Mouse (Mus musculus) midbrain, embryonic 14.5 days (tissue): ENCODE data around the gene Pcdh19. TPM values are rescaled to one million over a fixed set of nuclear protein-coding genes. Genes with fewer than 3 reads are reported as not detected.
A peak's percentile ranks its signal among the peaks of the same experiment; 100 is the strongest.

ENCODE experiments used
- ATAC-seq: fragments of 200-750 bp; cut with Nextera tagmentation; 2 replicates; pipeline ENCODE4 v1.8.0; 2017; ENCODE audit warnings: moderate number of reproducible peaks, moderate library complexity; ENCODE audit not compliant: low FRiP score, low TSS enrichment
- DNase-seq: peaks from one replicate; pipeline ENCODE4 v3.0.0-alpha.2; 2015
- H3K27ac ChIP-seq: fragments of 300-500 bp; sonication (generic); replicated peaks from 2 replicates; pipeline ENCODE4 v1.5.1; 2014; ENCODE audit warnings: mild to moderate bottlenecking, low read depth, low read length, moderate library complexity
- H3K27me3 ChIP-seq: fragments of 300-500 bp; sonication (generic); 2 replicates; pipeline ENCODE4 v1.6.1; 2014; ENCODE audit warnings: low read length, control low read depth, mixed read lengths; ENCODE audit not compliant: control insufficient read depth, insufficient read depth
- H3K36me3 ChIP-seq: fragments of 300-500 bp; sonication (generic); 2 replicates; pipeline ENCODE4 v1.6.1; 2014; ENCODE audit warnings: low read length, control low read depth; ENCODE audit not compliant: control insufficient read depth, insufficient read depth
- H3K4me1 ChIP-seq: fragments of 300-500 bp; sonication (generic); 2 replicates; pipeline ENCODE4 v1.6.1; 2014; ENCODE audit warnings: mild to moderate bottlenecking, antibody characterized with exemption, low read length, control low read depth; ENCODE audit not compliant: control insufficient read depth, insufficient read depth
- H3K4me2 ChIP-seq: fragments of 300-500 bp; sonication (generic); 2 replicates; pipeline ENCODE4 v1.6.1; 2014; ENCODE audit warnings: mild to moderate bottlenecking, low read length, moderate library complexity
- H3K4me3 ChIP-seq: fragments of 300-500 bp; sonication (generic); replicated peaks from 2 replicates; pipeline ENCODE4 v1.5.1; 2014; ENCODE audit warnings: low read depth, low read length
- H3K9ac ChIP-seq: fragments of 300-500 bp; sonication (generic); replicated peaks from 2 replicates; pipeline ENCODE4 v1.6.1; 2014; ENCODE audit warnings: mild to moderate bottlenecking, low read length, moderate library complexity
- H3K9me3 ChIP-seq: fragments of 300-500 bp; sonication (generic); 2 replicates; pipeline ENCODE4 v1.6.1; 2016; ENCODE audit warnings: low read length, control low read depth, mixed read lengths; ENCODE audit not compliant: control insufficient read depth
- WGBS: fragments of 180-500 bp; shearing (Covaris S2); extraction: QIAGEN DNeasy Blood & Tissue Kit; methylation state at CpG from one replicate; pipeline ENCODE4 v1.1.7; 2014; 5-methylcytosine and 5-hydroxymethylcytosine counted together
- polyA plus RNA-seq: library from polyadenylated mRNA; unstranded; fragments of >200 nt; fragmentation: Nextera tagmentation; extraction: Ambion mirVana; gene quantifications from 2 replicates; pipeline ENCODE4 v1.2.1, GENCODE M21; 2014

The Pcdh19 gene
- polyA plus RNA-seq, 1 experiment from 2014 or later = 24.4 TPM

DNA sequence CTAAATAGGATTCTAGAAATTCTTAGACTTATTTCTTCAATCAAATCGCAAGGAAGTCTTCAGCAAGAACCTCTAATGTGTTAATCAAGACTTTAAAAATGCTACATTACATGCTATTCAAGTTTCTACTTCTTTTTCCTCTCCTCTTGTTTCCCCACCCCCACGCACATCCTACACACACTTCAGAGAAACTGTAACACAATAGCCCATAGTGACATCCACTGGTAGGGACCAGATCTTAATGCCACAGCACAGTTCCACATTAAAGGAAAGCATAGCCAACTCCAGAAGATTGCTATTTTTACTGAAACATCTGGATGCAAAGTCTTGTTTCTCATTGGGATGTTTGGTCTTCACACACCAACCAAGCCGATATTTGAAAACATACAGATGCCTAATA is 4.8 kb downstream of the Pcdh19 start:
- DNase-seq = peak; percentile 51
- H3K4me2 ChIP-seq = peak overlapping the region; percentile 65
- H3K27me3 ChIP-seq = no peaks in the 10 kb centered on the region
- H3K9ac ChIP-seq = no peak overlapping the region
- no peaks in the 10 kb centered on the region for H3K36me3 ChIP-seq
- H3K27ac ChIP-seq = no peak overlapping the region
- 42% methylated on average over 3 of the region's 3 CpGs for WGBS
- no peaks in the 10 kb centered on the region for H3K4me1 ChIP-seq
- ATAC-seq = no peak
- H3K4me3 ChIP-seq = peak overlapping the region; percentile 54
- H3K9me3 ChIP-seq = no peaks in the 10 kb centered on the region

DNA sequence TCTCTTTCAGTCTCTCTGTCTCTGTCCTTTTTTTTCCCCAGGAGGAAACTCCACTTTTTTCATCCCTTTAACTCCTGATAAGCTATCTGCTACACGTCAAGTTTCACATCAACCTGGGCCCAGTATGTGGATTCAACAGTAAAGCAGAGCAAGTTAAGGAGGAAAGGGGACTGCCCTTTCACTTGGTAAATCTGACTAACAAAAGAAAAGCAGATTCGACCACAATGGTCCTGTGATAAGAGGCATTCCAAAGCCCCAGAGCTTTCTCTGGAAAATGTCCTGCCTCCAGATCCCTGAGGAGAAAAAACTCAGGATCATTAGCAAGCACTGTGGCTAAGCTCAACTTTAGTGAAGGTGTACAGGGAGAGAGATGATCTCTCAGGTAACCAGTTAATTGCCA is 13.7 kb downstream of the Pcdh19 start:
- Histone ChIP-seq H3K36me3 (no peaks in the 10 kb centered on the region), H3K4me1 (no peaks in the 10 kb centered on the region), H3K4me2 (no peak overlapping the region), H3K27ac (no peak overlapping the region), H3K4me3 (no peak overlapping the region), H3K9me3 (no peaks in the 10 kb centered on the region), H3K27me3 (no peaks in the 10 kb centered on the region), H3K9ac (no peak overlapping the region)
- ATAC-seq (no peak), DNase-seq (no peak)
- WGBS = 14% methylated on average over 2 of the region's 2 CpGs

DNA sequence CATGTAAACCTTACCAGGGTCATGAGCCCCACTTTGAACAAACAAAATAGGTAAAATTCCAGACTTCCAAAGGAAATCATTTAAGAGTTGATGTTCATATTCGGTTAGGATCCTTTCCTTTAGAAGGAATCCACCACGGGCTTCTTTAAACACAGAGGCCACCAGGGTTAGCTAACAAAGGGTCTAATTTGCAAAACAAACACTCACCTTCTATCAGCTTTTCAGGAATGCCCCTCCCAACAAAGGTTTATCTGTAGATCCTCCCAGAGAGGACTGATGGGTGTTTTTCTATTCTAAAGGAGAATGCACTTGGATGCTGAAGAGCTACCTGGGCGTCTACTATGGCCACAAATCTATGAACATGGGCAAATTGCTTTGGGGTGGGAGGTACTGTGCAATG is 15.0 kb downstream of the Pcdh19 start:
- Histone ChIP-seq H3K36me3 (no peaks in the 10 kb centered on the region), H3K27me3 (no peaks in the 10 kb centered on the region), H3K4me2 (no peak overlapping the region), H3K9me3 (no peaks in the 10 kb centered on the region), H3K9ac (no peak overlapping the region), H3K4me1 (no peaks in the 10 kb centered on the region), H3K27ac (no peak overlapping the region), H3K4me3 (no peak overlapping the region)
- DNase-seq (no peak), ATAC-seq (no peak)
- WGBS = 31% methylated on average over 3 of the region's 3 CpGs

DNA sequence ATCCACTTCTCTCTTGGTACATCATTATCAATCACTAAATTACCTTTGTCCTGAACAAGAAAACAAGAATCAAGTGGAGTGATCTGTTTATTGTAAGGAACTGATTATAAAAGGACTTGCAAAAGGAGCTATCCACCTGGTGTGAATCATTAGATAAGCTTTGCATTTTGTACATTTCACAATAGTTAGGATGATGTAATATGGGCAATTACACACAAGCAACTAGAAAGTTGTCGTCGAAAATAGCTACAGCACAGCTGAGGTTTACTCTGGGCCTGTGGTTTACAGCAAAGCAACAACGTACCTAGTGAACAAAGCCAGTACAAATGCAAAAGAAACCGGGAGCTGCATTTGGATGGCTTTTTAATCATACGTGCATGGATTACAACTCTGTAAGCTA is 28.7 kb downstream of the Pcdh19 start:
- Histone ChIP-seq H3K27me3 (peaks cover 3% of the 10 kb centered on the region; the same call in 1 of the 2 replicates), H3K27ac (no peak overlapping the region), H3K4me3 (no peak overlapping the region), H3K9ac (no peak overlapping the region), H3K4me2 (no peak overlapping the region), H3K9me3 (no peaks in the 10 kb centered on the region), H3K4me1 (no peaks in the 10 kb centered on the region), H3K36me3 (no peaks in the 10 kb centered on the region)
- 60% methylated on average over 5 of the region's 5 CpGs for WGBS
- DNase-seq = no peak
- ATAC-seq = no peak

DNA sequence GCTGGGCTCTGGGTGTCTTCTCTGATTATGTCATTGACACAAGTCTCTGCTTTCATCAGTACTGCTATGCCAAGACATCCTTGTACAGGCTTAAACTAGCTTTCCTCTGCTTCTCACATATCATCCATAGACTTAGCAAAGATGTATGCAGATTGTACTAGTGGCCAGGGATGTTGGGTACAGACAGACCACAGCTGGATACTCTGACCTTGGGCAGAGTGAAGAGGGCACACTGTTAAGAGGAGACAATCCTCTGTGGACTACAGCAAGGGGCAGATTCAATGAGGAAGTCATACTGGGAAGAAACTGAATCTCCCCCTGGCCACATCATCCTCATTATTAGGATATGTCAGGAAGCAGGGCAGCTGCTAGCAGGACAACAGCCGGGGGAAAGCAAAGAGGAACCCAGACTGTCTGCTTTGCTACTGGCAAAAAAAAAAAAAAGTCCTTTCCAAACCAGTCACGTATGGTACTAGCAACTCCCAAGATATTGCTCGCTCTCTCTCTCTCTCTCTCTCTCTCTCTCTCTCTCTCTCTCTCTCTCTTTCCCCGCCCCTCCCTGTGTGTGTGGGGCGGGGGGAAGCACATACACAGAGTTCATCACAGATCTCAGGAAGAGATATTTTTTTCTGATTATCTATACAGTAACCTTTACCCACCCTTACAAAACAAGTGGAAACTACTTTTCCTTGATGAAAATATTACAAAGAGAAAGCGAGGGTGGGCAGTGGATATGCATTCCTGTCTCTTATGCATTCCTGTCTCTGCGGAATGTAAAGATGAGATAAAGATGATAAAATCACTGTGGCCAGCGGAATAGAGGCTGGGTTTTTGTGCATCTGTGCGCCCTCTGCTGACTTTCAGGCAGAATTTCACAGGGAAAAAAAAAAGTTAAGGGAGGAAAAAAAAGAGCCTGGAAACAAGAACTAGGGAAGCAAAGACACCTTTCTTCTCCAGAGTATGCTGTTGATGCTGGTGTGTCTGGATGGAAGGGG is 31.2 kb downstream of the Pcdh19 start:
- ATAC-seq (peak; percentile 8; the same call in 1 of the 2 replicates), DNase-seq (peak; percentile 59)
- no peaks in the 10 kb centered on the region for H3K4me1 ChIP-seq
- no peak overlapping the region for H3K4me3 ChIP-seq
- peaks cover 3% of the 10 kb centered on the region; the same call in 1 of the 2 replicates for H3K27me3 ChIP-seq
- 20% methylated on average over 9 of the region's 9 CpGs for WGBS
- no peak overlapping the region for H3K9ac ChIP-seq
- H3K36me3 ChIP-seq = no peaks in the 10 kb centered on the region
- H3K9me3 ChIP-seq = no peaks in the 10 kb centered on the region
- no peak overlapping the region for H3K27ac ChIP-seq
- H3K4me2 ChIP-seq = peak overlapping the region; percentile 36

DNA sequence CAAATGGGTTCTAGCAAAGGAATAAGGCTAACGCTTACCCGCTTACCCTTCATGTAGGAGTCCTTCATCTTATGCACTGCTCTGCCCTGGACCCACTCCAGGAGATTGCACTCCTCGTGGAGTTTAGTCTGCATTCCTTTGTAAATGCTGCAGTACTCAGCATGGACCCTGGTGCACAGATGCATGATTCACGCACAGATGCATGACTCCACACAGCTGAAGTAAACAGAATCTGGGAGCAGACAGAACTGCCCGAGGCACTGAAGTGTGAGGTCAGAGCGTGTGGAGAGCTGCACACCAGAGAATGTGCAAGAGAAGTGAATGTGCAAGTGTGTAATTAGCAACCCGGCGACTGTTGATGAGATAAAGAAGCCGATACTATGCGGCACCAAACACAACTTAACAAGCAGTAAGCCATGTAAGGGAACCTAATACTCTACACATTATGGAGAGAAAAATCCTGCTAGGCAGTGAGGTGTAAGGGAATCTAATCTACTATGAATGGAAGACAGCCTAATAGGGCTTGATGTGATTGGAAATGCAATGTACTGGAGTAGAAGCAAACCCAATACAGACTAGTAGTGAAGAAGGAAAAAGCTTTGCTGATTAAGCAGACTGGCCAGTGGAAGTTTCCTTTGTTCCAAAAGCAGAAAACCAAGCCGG is 32.8 kb downstream of the Pcdh19 start:
- Histone ChIP-seq H3K27me3 (peaks cover 3% of the 10 kb centered on the region; the same call in 1 of the 2 replicates), H3K4me2 (no peak overlapping the region), H3K4me1 (no peaks in the 10 kb centered on the region), H3K9me3 (no peaks in the 10 kb centered on the region), H3K27ac (no peak overlapping the region), H3K9ac (no peak overlapping the region), H3K36me3 (no peaks in the 10 kb centered on the region), H3K4me3 (no peak overlapping the region)
- DNase-seq (peak; percentile 7), ATAC-seq (no peak)
- 55% methylated on average over 11 of the region's 11 CpGs for WGBS

DNA sequence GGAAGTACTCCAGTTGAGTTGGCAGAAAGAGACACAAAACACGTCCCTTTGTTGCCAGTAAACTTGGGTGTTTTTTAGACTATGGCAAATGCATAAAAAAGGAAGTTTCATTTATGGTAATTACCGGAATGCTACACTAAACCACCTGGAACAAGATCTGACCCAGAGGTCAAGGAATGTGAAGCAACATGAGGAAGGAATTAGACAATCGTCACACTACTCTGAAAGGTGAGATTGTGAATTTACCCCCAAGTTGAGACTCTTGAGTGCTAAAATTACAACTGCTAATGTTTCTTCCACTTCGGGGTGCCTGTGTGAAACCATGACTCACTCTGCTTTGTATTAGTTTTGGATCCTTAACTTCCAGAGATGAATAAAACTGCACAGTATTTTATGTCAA is 33.6 kb downstream of the Pcdh19 start:
- ATAC-seq (no peak), DNase-seq (no peak)
- no peak overlapping the region for H3K4me3 ChIP-seq
- no peak overlapping the region for H3K27ac ChIP-seq
- H3K27me3 ChIP-seq = peaks cover 3% of the 10 kb centered on the region; the same call in 1 of the 2 replicates
- WGBS = 68% methylated on average over 4 of the region's 4 CpGs
- no peaks in the 10 kb centered on the region for H3K9me3 ChIP-seq
- H3K4me1 ChIP-seq = no peaks in the 10 kb centered on the region
- H3K9ac ChIP-seq = no peak overlapping the region
- no peaks in the 10 kb centered on the region for H3K36me3 ChIP-seq
- H3K4me2 ChIP-seq = no peak overlapping the region

DNA sequence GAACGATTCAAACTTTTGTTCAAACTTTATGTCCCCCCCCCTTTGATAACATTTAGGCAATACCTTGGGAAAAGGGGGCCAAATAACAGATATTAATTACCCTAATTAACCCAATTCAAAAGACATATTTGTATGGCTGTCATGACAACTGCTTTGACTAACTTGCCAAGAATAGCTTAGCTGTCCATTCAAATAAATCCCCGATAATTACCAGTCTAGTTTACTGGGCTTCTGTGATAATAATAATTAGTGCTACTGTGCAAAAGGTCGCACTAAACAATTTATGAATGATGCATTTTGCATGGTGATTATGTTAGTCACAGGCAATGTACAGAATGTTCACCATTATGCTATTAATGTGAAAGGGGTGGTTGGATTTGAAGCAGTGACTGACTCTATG is 35.7 kb downstream of the Pcdh19 start:
- H3K4me1 ChIP-seq = no peaks in the 10 kb centered on the region
- no peak overlapping the region for H3K27ac ChIP-seq
- no peak overlapping the region for H3K9ac ChIP-seq
- H3K27me3 ChIP-seq = peaks cover 3% of the 10 kb centered on the region; the same call in 1 of the 2 replicates
- 58% methylated on average over 3 of the region's 3 CpGs for WGBS
- DNase-seq (no peak), ATAC-seq (no peak)
- H3K4me3 ChIP-seq = no peak overlapping the region
- no peaks in the 10 kb centered on the region for H3K9me3 ChIP-seq
- H3K36me3 ChIP-seq = no peaks in the 10 kb centered on the region
- H3K4me2 ChIP-seq = no peak overlapping the region
